8 mouse cellular contexts compared by ENCODE assay signal in the genomic region with DNA sequence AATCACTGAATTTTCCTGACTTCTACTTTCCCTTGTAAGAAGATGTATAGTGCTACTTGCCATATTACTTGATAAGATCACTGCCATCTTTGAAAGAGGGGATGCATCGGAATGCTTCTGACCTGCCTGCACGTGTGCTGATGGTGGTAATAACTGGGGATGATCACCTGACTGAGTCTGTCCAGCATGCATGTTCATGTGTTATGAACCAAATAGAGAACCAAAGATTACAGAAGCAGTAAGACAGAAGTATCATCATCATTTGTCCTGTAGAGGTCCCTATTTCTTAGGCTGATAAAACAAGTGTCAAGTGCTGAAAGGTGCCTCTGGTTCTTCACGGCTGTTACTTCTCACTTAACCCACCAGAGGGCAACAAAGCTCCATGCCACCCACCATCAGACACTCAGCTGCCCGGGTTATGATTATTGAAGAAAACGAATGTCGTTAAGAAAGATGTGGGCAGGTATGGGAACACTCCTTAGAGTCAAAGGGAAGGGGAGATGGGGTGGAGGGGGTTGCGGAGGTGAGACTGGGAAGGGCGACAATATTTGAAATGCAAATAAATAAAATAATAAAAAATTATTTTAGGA. TPM values are rescaled to one million over a fixed set of nuclear protein-coding genes. Genes with fewer than 3 reads are reported as not detected.
DNase-seq lines count a peak whose midpoint lies in the region; ATAC-seq lines count a peak whose summit lies in the region.

No protein-coding gene starts in this region.

- peak; percentile 89 for ATAC-seq in granulocyte monocyte progenitor cell, adult 5-6 weeks (replicated peaks; ENCODE audit: poor library complexity, severe bottlenecking)

- peak; percentile 54 to 81 for DNase-seq in adrenal gland, adult (ENCODE audit: inconsistent age in 2 of 2, low spot score in 1 of 2)
- no peak for DNase-seq in adrenal gland, postnatal 25 days
- DNase-seq in Muller cell, postnatal 12 days (ENCODE audit: inconsistent ontology term) = peak; percentile 59
- peak; percentile 77 to 80 for DNase-seq in cerebellum, postnatal 10 days
- peak; percentile 60 to 64 for DNase-seq in kidney, postnatal 36 days
- DNase-seq in lung, postnatal 25 days (ENCODE audit: low spot score) = peak; percentile 64
- peak; percentile 61 to 74 for DNase-seq in right cerebral cortex, adult 2 months (ENCODE audit: low spot score in 2 of 2)

RNA-seq across cellular contexts. Expression of gene Tmem18, which starts 12.7 kb away (rescaled TPM):
- 23.6 and 24.4 TPM in 2 replicates for total RNA-seq in adrenal gland, postnatal 25 days (2021)
- 10.5 and 11.9 TPM in 2 replicates for total RNA-seq in granulocyte monocyte progenitor cell, adult 5-6 weeks (2014; fragmentation: Nextera tagmentation)
- 12.5 and 17.6 TPM in 2 replicates for total RNA-seq in granulocyte monocyte progenitor cell, adult 5-6 weeks (2017)
